Mouse (Mus musculus) brain, embryonic 14.5 days (tissue): Measurements from ENCODE around the gene Klhl21.

Experiments
- CTCF ChIP-seq: fragments of 200-500 bp; IDR thresholded peaks from 2 replicates; pipeline ENCODE4 v1.5.1; 2012; ENCODE audit warnings: inconsistent platforms, mild to moderate bottlenecking, moderate library complexity, borderline replicate concordance; ENCODE audit not compliant: insufficient read depth, insufficient read length; ENCODE audit errors: extremely low read depth
- POLR2A ChIP-seq: fragments of 200-500 bp; IDR thresholded peaks from 2 replicates; pipeline ENCODE4 v1.6.1; 2012; ENCODE audit warnings: mild to moderate bottlenecking, inconsistent platforms, borderline replicate concordance; ENCODE audit not compliant: poor library complexity, insufficient read depth, insufficient read length, severe bottlenecking; ENCODE audit errors: extremely low read depth

DNA sequence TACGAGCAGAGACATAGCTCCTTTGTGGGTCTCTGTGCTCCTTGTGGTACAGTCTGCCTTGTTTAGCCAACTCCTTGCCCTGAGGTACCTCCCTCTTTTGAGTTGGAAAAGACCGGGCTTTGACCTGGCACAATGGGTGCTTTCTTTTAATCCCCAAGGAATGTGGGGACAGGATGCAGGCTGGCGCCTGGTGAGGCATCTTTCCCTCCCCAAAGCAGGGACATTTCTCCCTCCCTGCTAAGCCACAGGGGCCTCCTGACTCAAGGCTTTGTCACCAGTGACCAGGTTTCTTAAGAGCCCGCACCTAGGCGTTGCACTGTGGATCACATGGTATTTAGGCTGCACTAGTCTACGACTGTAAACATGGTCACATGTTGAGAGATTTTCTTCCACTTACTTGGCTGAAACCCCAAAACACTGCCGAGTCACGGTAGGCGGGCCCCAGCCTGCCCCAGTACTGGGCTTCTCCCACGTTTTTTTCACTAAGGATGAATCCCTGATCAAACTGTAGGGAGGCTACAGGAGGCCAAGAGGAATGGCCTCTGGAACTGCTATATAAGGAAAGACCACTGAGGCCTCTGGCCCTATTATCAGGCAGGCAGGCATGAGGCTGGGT lies 1.6 kb downstream of the Klhl21 start:
- TF ChIP-seq CTCF (no peak), POLR2A (no peak)
